Mouse (Mus musculus) cerebellum, adult 2 months (tissue): Measurements from ENCODE around the gene 7530416G11Rik. TPM values are rescaled to one million over a fixed set of nuclear protein-coding genes. Genes with fewer than 3 reads are reported as not detected.

ENCODE experiments used
- DNase-seq, 2 experiments: peaks; one replicate each; pipeline ENCODE4 v3.0.0; 2021
- H3K27ac ChIP-seq: fragments of 200-500 bp; 2 replicates; pipeline ENCODE4 v1.5.1; 2012; ENCODE audit warnings: low read length, control low read depth, inconsistent platforms; ENCODE audit not compliant: insufficient read depth
- H3K27me3 ChIP-seq: fragments of 200-500 bp; 2 replicates; pipeline ENCODE4 v1.6.1; 2012; ENCODE audit warnings: inconsistent platforms, mild to moderate bottlenecking, low read length, moderate library complexity; ENCODE audit not compliant: control insufficient read depth, insufficient read depth
- H3K4me1 ChIP-seq: fragments of 200-500 bp; 2 replicates; pipeline ENCODE4 v1.6.1; 2011; ENCODE audit warnings: low read length; ENCODE audit not compliant: control insufficient read depth, insufficient read depth
- H3K4me3 ChIP-seq: fragments of 200-500 bp; replicated peaks from 2 replicates; pipeline ENCODE3; 2011; ENCODE audit warnings: mild to moderate bottlenecking, low read depth, low read length, control low read depth; ENCODE audit not compliant: insufficient read depth
- CTCF ChIP-seq: fragments of 200-500 bp; IDR thresholded peaks from 2 replicates; pipeline ENCODE4 v1.5.1; 2011; ENCODE audit warnings: low read depth, mild to moderate bottlenecking, control low read depth, low read length, moderate library complexity, borderline replicate concordance; ENCODE audit not compliant: insufficient read depth
- POLR2A ChIP-seq: fragments of 200-500 bp; IDR thresholded peaks from 2 replicates; pipeline ENCODE4 v1.6.1; 2011; ENCODE audit warnings: low read length, control low read depth, borderline replicate concordance; ENCODE audit not compliant: insufficient read depth
- whole genome bisulfite sequencing: fragments of 180-500 bp; shearing (Covaris S2); methylation state at CpG from one replicate; pipeline ENCODE4 v1.1.7; 2018; 5-methylcytosine and 5-hydroxymethylcytosine counted together
- polyA plus RNA-seq: library from polyadenylated mRNA; depleted of rRNA; stranded (reverse); fragments of >200 nt; gene quantifications from 2 replicates; pipeline ENCODE4 v1.2.3, GENCODE M21; 2012

The 7530416G11Rik gene
- polyA plus RNA-seq, 1 experiment = not detected

- peak; percentile 33 to 37 for DNase-seq
- Histone ChIP-seq H3K27me3 (no peaks in the 10 kb centered on the region), H3K4me3 (no peak overlapping the region), H3K27ac (no peak overlapping the region), H3K4me1 (peaks cover 17% of the 10 kb centered on the region)
- no peak for TF ChIP-seq CTCF
- no peak for TF ChIP-seq POLR2A
- whole genome bisulfite sequencing = 42% methylated on average over 12 of the region's 12 CpGs
Observed at GRCm38 (mm10) chr15:85479365-85479764, 23.7 kb downstream of the 7530416G11Rik start.

- TF ChIP-seq CTCF = peak; percentile 63
- no peak for TF ChIP-seq POLR2A
- Histone ChIP-seq H3K4me1 (peaks cover 17% of the 10 kb centered on the region), H3K27me3 (no peaks in the 10 kb centered on the region), H3K4me3 (no peak overlapping the region), H3K27ac (no peak overlapping the region)
- WGBS = 31% methylated on average over 1 of the region's 1 CpGs
- peak in 1 of 2 experiments; percentile 52 for DNase-seq
Observed at GRCm38 (mm10) chr15:85477584-85477983, 25.4 kb downstream of the 7530416G11Rik start.

- TF ChIP-seq POLR2A = no peak
- TF ChIP-seq CTCF = no peak
- H3K4me1 ChIP-seq = peaks cover 6% of the 10 kb centered on the region; the same call in 1 of the 2 replicates
- DNase-seq = no peak
- H3K27ac ChIP-seq = no peak overlapping the region
- WGBS = 48% methylated on average over 3 of the region's 3 CpGs
- no peak overlapping the region for H3K4me3 ChIP-seq
- no peaks in the 10 kb centered on the region for H3K27me3 ChIP-seq
Observed at GRCm38 (mm10) chr15:85474697-85475096, 28.3 kb downstream of the 7530416G11Rik start.

- Histone ChIP-seq H3K27me3 (no peaks in the 10 kb centered on the region), H3K4me1 (peaks cover 17% of the 10 kb centered on the region), H3K4me3 (no peak overlapping the region), H3K27ac (no peak overlapping the region)
- TF ChIP-seq CTCF (no peak), POLR2A (no peak)
- DNase-seq = no peak
- WGBS = 87% methylated on average over 6 of the region's 6 CpGs
Observed at GRCm38 (mm10) chr15:85469401-85469800, 33.6 kb downstream of the 7530416G11Rik start.

GRCm38 (mm10) chr15:85466456-85467067, 36.5 kb downstream of the 7530416G11Rik start:
- 10% methylated on average over 5 of the region's 5 CpGs for WGBS
- peak; percentile 26 to 43 for DNase-seq
- peak overlapping the region; percentile 81 for H3K27ac ChIP-seq
- H3K4me1 ChIP-seq = peaks cover 26% of the 10 kb centered on the region
- no peak overlapping the region for H3K4me3 ChIP-seq
- H3K27me3 ChIP-seq = no peaks in the 10 kb centered on the region
- no peak for TF ChIP-seq CTCF
- TF ChIP-seq POLR2A = no peak

GRCm38 (mm10) chr15:85464823-85465565, 38.0 kb downstream of the 7530416G11Rik start:
- DNase-seq = no peak
- WGBS = 71% methylated on average over 10 of the region's 10 CpGs
- H3K27ac ChIP-seq = no peak overlapping the region
- no peaks in the 10 kb centered on the region for H3K27me3 ChIP-seq
- H3K4me3 ChIP-seq = no peak overlapping the region
- TF ChIP-seq CTCF = no peak
- peaks cover 30% of the 10 kb centered on the region for H3K4me1 ChIP-seq

- WGBS = 41% methylated on average over 5 of the region's 5 CpGs
- H3K27me3 ChIP-seq = no peaks in the 10 kb centered on the region
- H3K27ac ChIP-seq = no peak overlapping the region
- no peak for DNase-seq
- peaks cover 30% of the 10 kb centered on the region for H3K4me1 ChIP-seq
- no peak for TF ChIP-seq CTCF
- TF ChIP-seq POLR2A = no peak
- no peak overlapping the region for H3K4me3 ChIP-seq
Observed at GRCm38 (mm10) chr15:85464190-85464589, 38.8 kb downstream of the 7530416G11Rik start.
